Mouse (Mus musculus): Measurements from ENCODE around the gene Gm26566. TPM values are rescaled to one million over a fixed set of nuclear protein-coding genes. Genes with fewer than 3 reads are reported as not detected.
"Not testable (repeated sequence)": the region's sequence is repeated elsewhere in the genome, so short reads cannot be mapped to it uniquely, and the experiment has no call there.

Gene Gm26566
- polyA plus RNA-seq, 1 experiment from 2014 or later: 1.6 TPM

DNA sequence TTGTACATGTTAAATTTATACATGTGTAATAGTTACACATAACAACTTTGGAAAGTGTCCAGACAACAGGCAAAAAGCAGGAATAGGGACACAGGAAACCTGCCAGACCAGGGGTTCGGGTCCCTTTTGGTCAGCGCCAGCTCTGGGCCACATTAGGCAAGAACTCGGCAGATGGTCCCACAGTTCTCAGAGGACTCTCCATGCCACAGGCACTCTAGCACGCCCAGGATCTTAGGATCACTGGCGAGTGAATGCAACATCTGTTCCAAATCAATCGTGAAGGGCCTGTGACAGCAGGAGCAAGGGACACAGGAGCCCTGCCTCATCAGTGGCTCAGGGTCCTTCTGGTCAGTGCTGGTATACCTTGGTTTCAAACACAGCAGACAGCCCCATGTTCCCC is 28.3 kb downstream of the Gm26566 start:
- WGBS: 60% methylated on average over 6 of the region's 6 CpGs
- H3K9ac ChIP-seq (replicated peaks; ENCODE audit: low read depth, low read length): no peak overlapping the region
- ATAC-seq (ENCODE audit: low read depth): no peak

GRCm38 (mm10) chr4:88754818-88755340 is 33.3 kb downstream of the Gm26566 start, which contains the start of gene Gm13271:
Gm13271 (plus strand) TSS chr4:88754868.
- H3K4me3 ChIP-seq (ENCODE audit: low read depth, low read length); H3K36me3 ChIP-seq (ENCODE audit: control insufficient read depth, insufficient read depth, low read length); H3K9me3 ChIP-seq (ENCODE audit: control insufficient read depth, low read length); H3K9ac ChIP-seq (replicated peaks; ENCODE audit: low read depth, low read length); H3K27me3 ChIP-seq (ENCODE audit: control insufficient read depth, insufficient read depth, low read length); H3K4me1 ChIP-seq (ENCODE audit: control insufficient read depth, insufficient read depth, low read length); H3K27ac ChIP-seq (ENCODE audit: low read depth, low read length); ATAC-seq (ENCODE audit: low read depth); H3K4me2 ChIP-seq (ENCODE audit: low read depth, low read length): not testable (repeated sequence)
- WGBS: 82% methylated on average over 14 of the region's 15 CpGs

More for the DNA sequence above, 28.3 kb downstream of the Gm26566 start:
- Histone ChIP-seq H3K4me3 (ENCODE audit: low read depth, low read length) (no peak overlapping the region), H3K4me2 (ENCODE audit: low read depth, low read length) (no peak overlapping the region), H3K27me3 (ENCODE audit: control insufficient read depth, insufficient read depth, low read length) (no peaks in the 10 kb centered on the region), H3K9me3 (ENCODE audit: control insufficient read depth, low read length) (no peaks in the 10 kb centered on the region), H3K36me3 (ENCODE audit: control insufficient read depth, insufficient read depth, low read length) (no peaks in the 10 kb centered on the region), H3K27ac (ENCODE audit: low read depth, low read length) (no peak overlapping the region), H3K4me1 (ENCODE audit: control insufficient read depth, insufficient read depth, low read length) (no peaks in the 10 kb centered on the region)

DNA sequence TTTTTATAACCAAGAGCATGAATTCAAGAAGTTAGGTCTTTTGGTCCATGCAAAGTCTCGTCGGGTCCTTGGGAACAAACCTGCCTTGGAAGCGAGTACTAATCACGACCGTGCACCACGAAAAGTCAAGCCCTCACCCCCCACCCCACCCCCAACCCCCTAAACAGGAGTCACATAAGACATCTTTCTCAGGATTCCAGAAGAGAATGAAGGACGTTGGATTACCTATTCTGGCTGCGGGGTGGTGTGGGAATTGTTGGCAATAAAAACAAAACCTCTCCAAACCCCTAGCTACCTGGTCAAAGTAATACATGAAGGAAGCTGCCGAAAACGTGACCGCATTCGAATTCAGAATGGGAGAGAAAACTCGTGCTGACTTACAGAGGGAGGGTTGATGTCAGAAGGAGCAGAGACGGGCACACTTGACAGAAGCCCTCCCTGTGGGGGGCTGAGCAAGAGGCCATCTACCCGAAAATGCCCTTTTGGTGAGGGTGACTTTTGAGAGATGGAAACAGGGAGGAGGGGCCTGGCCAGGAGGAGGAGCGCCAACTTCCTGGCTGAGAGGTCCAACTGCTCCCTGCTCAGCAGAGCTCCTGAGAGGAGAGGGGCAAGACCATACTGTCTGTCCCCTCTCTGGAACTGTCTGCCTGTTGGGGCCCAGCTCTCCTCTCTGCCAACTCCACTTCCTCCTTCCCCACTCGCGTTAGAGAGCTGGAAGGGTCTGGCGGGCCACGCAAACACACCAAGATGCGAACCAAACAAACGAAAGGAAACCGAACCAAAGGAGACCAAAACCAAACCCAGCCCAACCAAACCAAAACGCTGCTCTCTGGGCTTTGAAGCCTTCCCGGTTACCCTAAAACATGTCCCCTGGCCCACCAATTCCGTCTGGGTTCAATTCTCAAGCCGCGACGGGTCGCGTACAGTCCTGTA is 35.2 kb downstream of the Gm26566 start:
- not testable (repeated sequence) for H3K9me3 ChIP-seq (ENCODE audit: control insufficient read depth, low read length); H3K27ac ChIP-seq (ENCODE audit: low read depth, low read length); H3K27me3 ChIP-seq (ENCODE audit: control insufficient read depth, insufficient read depth, low read length); H3K4me1 ChIP-seq (ENCODE audit: control insufficient read depth, insufficient read depth, low read length); H3K36me3 ChIP-seq (ENCODE audit: control insufficient read depth, insufficient read depth, low read length); ATAC-seq (ENCODE audit: low read depth)
- Histone ChIP-seq H3K9ac (replicated peaks; ENCODE audit: low read depth, low read length) (peak overlapping the region; percentile 34; the same call in 1 of the 2 replicates), H3K4me3 (ENCODE audit: low read depth, low read length) (peak overlapping the region; percentile 36), H3K4me2 (ENCODE audit: low read depth, low read length) (peak overlapping the region; percentile 67)
- WGBS: 14% methylated on average over 28 of the region's 31 CpGs

DNA sequence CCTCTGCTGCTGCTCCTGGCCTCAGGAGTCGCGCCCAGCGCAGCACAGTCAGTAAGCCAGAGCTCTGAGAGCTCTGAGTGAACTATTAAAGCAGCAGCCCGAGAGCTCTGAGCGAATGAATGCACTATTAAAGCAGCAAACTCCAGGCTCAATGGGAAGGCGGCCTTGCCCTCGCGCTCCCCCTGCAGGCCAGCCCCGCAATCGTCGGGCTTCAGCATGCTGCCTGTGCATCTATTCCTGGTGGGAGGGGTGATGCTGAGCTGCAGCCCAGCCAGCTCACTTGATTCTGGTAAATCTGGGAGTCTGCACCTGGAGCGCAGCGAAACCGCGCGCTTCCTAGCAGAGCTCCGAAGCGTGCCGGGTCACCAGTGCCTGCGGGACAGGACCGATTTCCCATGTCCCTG is 36.0 kb downstream of the Gm26566 start:
- not testable (repeated sequence) for H3K9me3 ChIP-seq (ENCODE audit: control insufficient read depth, low read length); H3K36me3 ChIP-seq (ENCODE audit: control insufficient read depth, insufficient read depth, low read length); H3K27ac ChIP-seq (ENCODE audit: low read depth, low read length); H3K4me1 ChIP-seq (ENCODE audit: control insufficient read depth, insufficient read depth, low read length); H3K27me3 ChIP-seq (ENCODE audit: control insufficient read depth, insufficient read depth, low read length)
- H3K4me2 ChIP-seq (ENCODE audit: low read depth, low read length): peak overlapping the region; percentile 67
- H3K4me3 ChIP-seq (ENCODE audit: low read depth, low read length): peak overlapping the region; percentile 36
- ATAC-seq (ENCODE audit: low read depth): peak; percentile 100
- under 1% methylated on average over 20 of the region's 21 CpGs for WGBS
- H3K9ac ChIP-seq (replicated peaks; ENCODE audit: low read depth, low read length): peak overlapping the region; percentile 34; the same call in 1 of the 2 replicates

GRCm38 (mm10) chr4:88758751-88759150 is 37.1 kb downstream of the Gm26566 start:
- H3K4me3 ChIP-seq (ENCODE audit: low read depth, low read length); ATAC-seq (ENCODE audit: low read depth); H3K36me3 ChIP-seq (ENCODE audit: control insufficient read depth, insufficient read depth, low read length); H3K27me3 ChIP-seq (ENCODE audit: control insufficient read depth, insufficient read depth, low read length); H3K4me1 ChIP-seq (ENCODE audit: control insufficient read depth, insufficient read depth, low read length); H3K27ac ChIP-seq (ENCODE audit: low read depth, low read length); H3K9ac ChIP-seq (replicated peaks; ENCODE audit: low read depth, low read length); H3K9me3 ChIP-seq (ENCODE audit: control insufficient read depth, low read length); H3K4me2 ChIP-seq (ENCODE audit: low read depth, low read length): not testable (repeated sequence)
- WGBS: 96% methylated on average over 9 of the region's 9 CpGs

DNA sequence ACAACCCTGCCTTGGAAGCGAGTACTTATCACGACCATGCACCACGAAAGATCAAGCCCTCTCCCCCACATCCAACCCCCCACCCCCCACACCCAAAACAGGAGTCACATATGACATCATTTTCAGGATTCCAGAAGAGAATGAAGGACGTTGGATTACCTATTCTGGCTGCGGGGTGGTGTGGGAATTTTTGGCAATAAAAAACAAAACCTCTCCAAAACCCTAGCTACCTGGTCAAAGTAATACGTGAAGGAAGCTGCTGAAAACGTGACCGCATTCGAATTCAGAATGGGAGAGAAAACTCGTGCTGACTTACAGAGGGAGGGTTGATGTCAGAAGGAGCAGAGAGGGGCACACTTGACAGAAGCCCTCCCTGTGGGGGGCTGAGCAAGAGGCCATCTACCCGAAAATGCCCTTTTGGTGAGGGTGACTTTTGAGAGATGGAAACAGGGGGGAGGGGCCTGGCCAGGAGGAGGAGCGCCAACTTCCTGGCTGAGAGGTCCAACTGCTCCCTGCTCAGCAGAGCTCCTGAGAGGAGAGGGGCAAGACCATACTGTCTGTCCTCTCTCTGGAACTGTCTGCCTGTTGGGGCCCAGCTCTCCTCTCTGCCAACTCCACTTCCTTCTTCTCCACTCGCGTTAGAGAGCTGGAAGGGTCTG is 38.1 kb downstream of the Gm26566 start, which contains the start of gene Gm13283:
Gm13283 (plus strand) TSS at position 510 of the 659 bp plus-strand sequence.
- Histone ChIP-seq H3K4me3 (ENCODE audit: low read depth, low read length) (peak within 1 kb of the TSS; percentile 20; the same call in 1 of the 2 replicates), H3K4me2 (ENCODE audit: low read depth, low read length) (peak within 1 kb of the TSS; percentile 53)
- H3K9ac ChIP-seq (replicated peaks; ENCODE audit: low read depth, low read length); H3K4me1 ChIP-seq (ENCODE audit: control insufficient read depth, insufficient read depth, low read length); H3K27ac ChIP-seq (ENCODE audit: low read depth, low read length); H3K9me3 ChIP-seq (ENCODE audit: control insufficient read depth, low read length); H3K27me3 ChIP-seq (ENCODE audit: control insufficient read depth, insufficient read depth, low read length); ATAC-seq (ENCODE audit: low read depth); H3K36me3 ChIP-seq (ENCODE audit: control insufficient read depth, insufficient read depth, low read length): not testable (repeated sequence)
- WGBS: 33% methylated on average over 10 of the region's 14 CpGs

DNA sequence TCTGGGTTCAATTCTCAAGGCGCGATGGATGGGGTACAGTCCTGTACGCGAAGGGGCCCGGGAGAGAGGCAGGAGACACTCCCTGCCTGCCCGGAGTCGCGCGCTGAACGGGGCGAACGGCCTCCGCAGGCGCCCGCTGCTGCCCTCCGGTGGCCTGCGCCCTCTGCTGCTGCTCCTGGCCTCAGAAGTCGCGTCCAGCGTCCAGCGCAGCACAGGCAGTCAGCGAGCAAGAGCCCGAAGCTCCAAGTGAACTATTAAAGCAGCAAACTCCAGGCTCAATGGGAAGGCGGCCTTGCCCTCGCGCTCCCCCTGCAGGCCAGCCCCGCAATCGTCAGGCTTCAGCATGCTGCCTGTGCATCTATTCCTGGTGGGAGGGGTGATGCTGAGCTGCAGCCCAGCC is 38.8 kb downstream of the Gm26566 start:
- H3K27ac ChIP-seq (ENCODE audit: low read depth, low read length); H3K36me3 ChIP-seq (ENCODE audit: control insufficient read depth, insufficient read depth, low read length); ATAC-seq (ENCODE audit: low read depth); H3K9me3 ChIP-seq (ENCODE audit: control insufficient read depth, low read length); H3K27me3 ChIP-seq (ENCODE audit: control insufficient read depth, insufficient read depth, low read length); H3K4me1 ChIP-seq (ENCODE audit: control insufficient read depth, insufficient read depth, low read length); H3K9ac ChIP-seq (replicated peaks; ENCODE audit: low read depth, low read length): not testable (repeated sequence)
- H3K4me3 ChIP-seq (ENCODE audit: low read depth, low read length): peak overlapping the region; percentile 20; the same call in 1 of the 2 replicates
- H3K4me2 ChIP-seq (ENCODE audit: low read depth, low read length): peak overlapping the region; percentile 53
- WGBS: 0% methylated on average over 17 of the region's 28 CpGs

GRCm38 (mm10) chr4:88761776-88762175 is 40.2 kb downstream of the Gm26566 start:
- 75% methylated on average over 6 of the region's 8 CpGs for WGBS
- H3K4me1 ChIP-seq (ENCODE audit: control insufficient read depth, insufficient read depth, low read length); ATAC-seq (ENCODE audit: low read depth); H3K36me3 ChIP-seq (ENCODE audit: control insufficient read depth, insufficient read depth, low read length); H3K4me3 ChIP-seq (ENCODE audit: low read depth, low read length); H3K27ac ChIP-seq (ENCODE audit: low read depth, low read length); H3K9me3 ChIP-seq (ENCODE audit: control insufficient read depth, low read length); H3K9ac ChIP-seq (replicated peaks; ENCODE audit: low read depth, low read length); H3K4me2 ChIP-seq (ENCODE audit: low read depth, low read length); H3K27me3 ChIP-seq (ENCODE audit: control insufficient read depth, insufficient read depth, low read length): not testable (repeated sequence)

DNA sequence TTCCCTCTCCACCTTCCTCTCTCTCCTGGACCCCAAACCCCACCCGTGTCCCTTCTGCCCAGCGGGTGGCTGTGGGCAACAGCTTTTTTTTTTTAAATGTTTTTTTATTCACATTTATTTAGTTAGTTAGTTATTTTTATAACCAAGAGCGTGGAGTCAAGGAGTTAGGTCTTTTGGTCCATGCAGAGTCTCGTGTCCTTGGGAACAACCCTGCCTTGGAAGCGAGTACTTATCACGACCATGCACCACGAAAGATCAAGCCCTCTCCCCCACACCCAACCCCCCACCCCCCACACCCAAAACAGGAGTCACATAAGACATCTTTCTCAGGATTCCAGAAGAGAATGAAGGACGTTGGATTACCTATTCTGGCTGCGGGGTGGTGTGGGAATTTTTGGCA is 40.7 kb downstream of the Gm26566 start:
- H3K4me2 ChIP-seq (ENCODE audit: low read depth, low read length); H3K27ac ChIP-seq (ENCODE audit: low read depth, low read length); H3K36me3 ChIP-seq (ENCODE audit: control insufficient read depth, insufficient read depth, low read length); H3K27me3 ChIP-seq (ENCODE audit: control insufficient read depth, insufficient read depth, low read length); H3K9ac ChIP-seq (replicated peaks; ENCODE audit: low read depth, low read length); H3K4me3 ChIP-seq (ENCODE audit: low read depth, low read length); H3K9me3 ChIP-seq (ENCODE audit: control insufficient read depth, low read length); H3K4me1 ChIP-seq (ENCODE audit: control insufficient read depth, insufficient read depth, low read length); ATAC-seq (ENCODE audit: low read depth): not testable (repeated sequence)
- 58% methylated on average over 7 of the region's 9 CpGs for WGBS

All from neural tube, embryonic 14.5 days (tissue).